Mouse (Mus musculus) layer of hippocampus, adult 9-10 months (tissue): ENCODE data around the gene Pitpnm2.

Source experiments
- DNase-seq: peaks from one replicate; pipeline ENCODE4 v3.0.0; 2022; ENCODE audit warnings: low spot score

Pitpnm2 gene

GRCm38 (mm10) chr5:124202071-124202470 lies 47.5 kb downstream of the Pitpnm2 start:
- no peak for DNase-seq

GRCm38 (mm10) chr5:124201564-124201963 lies 48.0 kb downstream of the Pitpnm2 start:
- no peak for DNase-seq

GRCm38 (mm10) chr5:124200844-124201243 lies 48.7 kb downstream of the Pitpnm2 start:
- no peak for DNase-seq

- no peak for DNase-seq
Measured at GRCm38 (mm10) chr5:124199168-124199567, 50.4 kb downstream of the Pitpnm2 start.

GRCm38 (mm10) chr5:124198473-124198872 lies 51.1 kb downstream of the Pitpnm2 start:
- DNase-seq = no peak

GRCm38 (mm10) chr5:124196082-124196481 lies 53.5 kb downstream of the Pitpnm2 start:
- no peak for DNase-seq

GRCm38 (mm10) chr5:124194386-124195084 lies 55.0 kb downstream of the Pitpnm2 start:
- DNase-seq = no peak

- no peak for DNase-seq
Measured at GRCm38 (mm10) chr5:124193286-124194112, 56.1 kb downstream of the Pitpnm2 start.

GRCm38 (mm10) chr5:124192726-124193285 lies 56.8 kb downstream of the Pitpnm2 start:
- DNase-seq = no peak

GRCm38 (mm10) chr5:124192251-124192710 lies 57.3 kb downstream of the Pitpnm2 start:
- no peak for DNase-seq

GRCm38 (mm10) chr5:124190146-124190870 lies 59.3 kb downstream of the Pitpnm2 start:
- no peak for DNase-seq

- DNase-seq = no peak
Measured at GRCm38 (mm10) chr5:124189572-124189981, 60.0 kb downstream of the Pitpnm2 start.

GRCm38 (mm10) chr5:124187508-124188311 lies 61.9 kb downstream of the Pitpnm2 start:
- DNase-seq = no peak

GRCm38 (mm10) chr5:124186981-124187507 lies 62.5 kb downstream of the Pitpnm2 start:
- DNase-seq = no peak

- no peak for DNase-seq
Measured at GRCm38 (mm10) chr5:124186465-124186854, 63.1 kb downstream of the Pitpnm2 start.

- no peak for DNase-seq
Measured at GRCm38 (mm10) chr5:124185706-124186464, 63.7 kb downstream of the Pitpnm2 start.

- no peak for DNase-seq
Measured at GRCm38 (mm10) chr5:124184898-124185701, 64.5 kb downstream of the Pitpnm2 start.

GRCm38 (mm10) chr5:124184191-124184590 lies 65.4 kb downstream of the Pitpnm2 start:
- no peak for DNase-seq

GRCm38 (mm10) chr5:124182642-124183041 lies 66.9 kb downstream of the Pitpnm2 start:
- DNase-seq = no peak
